Mouse (Mus musculus): ENCODE results near the gene Clec2d. TPM values are rescaled to one million over a fixed set of nuclear protein-coding genes. Genes with fewer than 3 reads are reported as not detected.
"Not testable (repeated sequence)": the region's sequence is repeated elsewhere in the genome, so short reads cannot be mapped to it uniquely, and the experiment has no call there.

Clec2d gene
- polyA plus RNA-seq, 2 experiments from 2014 or later: 7.8 to 11.7 TPM

DNA sequence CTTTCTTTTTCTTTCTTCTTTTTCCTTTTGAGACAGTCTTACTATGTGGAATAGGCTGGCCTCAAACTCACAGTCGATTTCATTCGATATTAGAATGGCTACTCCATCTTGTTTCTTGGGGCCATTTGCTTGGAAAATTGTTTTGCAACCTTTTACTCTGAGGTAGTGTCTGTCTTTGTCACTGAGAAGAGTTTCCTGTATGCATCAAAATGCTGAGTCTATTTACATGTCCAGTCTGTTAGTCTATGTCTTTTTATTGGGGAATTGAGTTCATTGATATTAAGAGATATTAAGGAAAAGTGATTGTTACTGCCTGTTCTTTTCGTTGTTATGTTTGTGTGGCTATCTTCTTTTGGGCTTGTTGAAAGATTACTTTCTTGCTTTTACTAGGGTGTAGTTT, 7.4 kb downstream of the Clec2d start:
- not testable (repeated sequence) for ATAC-seq

DNA sequence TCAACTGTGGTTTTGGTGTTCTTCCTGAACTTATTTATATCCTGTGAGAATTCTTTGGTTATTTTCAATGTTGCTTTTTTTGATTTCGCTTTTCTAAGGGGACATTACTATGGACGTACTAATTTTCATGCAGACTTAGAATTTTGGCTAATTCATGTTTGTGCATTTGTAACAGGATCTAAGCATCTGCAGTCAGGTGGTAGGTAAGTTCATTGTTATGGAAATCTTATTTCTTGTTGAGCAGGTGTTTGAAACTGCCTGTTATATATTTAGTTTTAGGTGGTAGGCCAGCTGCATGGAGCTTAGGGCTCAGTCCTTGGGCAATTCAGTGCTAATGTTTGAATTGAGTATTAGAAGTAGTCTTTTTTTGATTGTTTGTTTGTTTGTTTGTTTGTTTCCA, 13.0 kb downstream of the Clec2d start:
- no peak for ATAC-seq

DNA sequence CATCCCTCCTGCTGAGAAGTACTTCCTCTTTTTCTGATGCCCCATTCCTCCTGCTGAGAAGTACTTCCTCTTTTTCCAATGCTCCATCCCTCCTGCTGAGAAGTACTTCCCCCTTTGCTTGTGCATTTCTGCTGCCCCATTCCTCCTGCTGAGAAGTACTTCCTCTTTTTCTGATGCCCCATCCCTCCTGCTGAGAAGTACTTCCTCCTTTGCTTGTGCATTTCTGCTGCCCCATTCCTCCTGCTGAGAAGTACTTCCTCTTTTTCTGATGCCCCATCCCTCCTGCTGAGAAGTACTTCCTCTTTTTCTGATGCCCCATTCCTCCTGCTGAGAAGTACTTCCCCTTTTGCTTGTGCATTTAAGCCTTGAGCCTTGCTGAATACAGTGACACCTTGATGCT, 19.7 kb downstream of the Clec2d start:
- ATAC-seq: not testable (repeated sequence)

DNA sequence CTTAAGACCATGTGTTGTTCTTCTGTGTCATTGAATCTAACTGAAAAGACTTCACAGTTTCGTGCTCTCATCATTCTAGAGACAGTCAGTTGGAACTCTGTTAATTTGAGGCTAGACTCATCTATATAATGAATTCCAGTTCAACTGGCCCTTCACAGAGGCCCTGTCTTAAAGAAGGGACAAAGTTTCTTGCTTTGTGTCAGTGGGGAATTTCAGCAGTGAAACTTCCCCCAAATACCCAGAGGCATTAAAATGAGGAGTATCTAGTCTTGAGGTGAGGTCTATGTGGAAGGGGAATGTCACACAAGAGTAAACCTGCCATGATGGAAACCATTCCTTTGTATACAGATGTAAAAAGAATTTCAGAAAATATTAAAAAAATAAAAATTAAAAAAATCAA, 21.9 kb downstream of the Clec2d start:
- ATAC-seq: no peak

DNA sequence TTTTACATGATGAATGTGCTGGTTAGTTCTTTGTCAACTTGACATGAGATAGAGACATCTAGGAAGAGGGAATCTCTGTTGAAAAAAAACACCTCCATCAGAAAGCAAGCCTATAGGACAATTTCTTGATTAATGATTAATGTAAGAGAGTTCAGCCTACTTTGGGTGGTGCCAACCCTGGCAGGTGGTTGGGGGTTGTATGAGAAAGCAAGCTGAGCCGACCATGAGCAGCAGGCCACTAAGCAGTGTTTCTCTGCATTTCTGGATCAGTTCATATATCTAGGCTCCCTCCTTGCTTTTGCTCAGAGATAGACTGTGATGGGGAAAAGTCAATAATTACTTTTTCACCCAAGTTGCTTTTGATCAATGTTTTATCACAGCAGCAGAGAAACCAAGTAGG, 23.9 kb downstream of the Clec2d start:
- no peak for ATAC-seq

DNA sequence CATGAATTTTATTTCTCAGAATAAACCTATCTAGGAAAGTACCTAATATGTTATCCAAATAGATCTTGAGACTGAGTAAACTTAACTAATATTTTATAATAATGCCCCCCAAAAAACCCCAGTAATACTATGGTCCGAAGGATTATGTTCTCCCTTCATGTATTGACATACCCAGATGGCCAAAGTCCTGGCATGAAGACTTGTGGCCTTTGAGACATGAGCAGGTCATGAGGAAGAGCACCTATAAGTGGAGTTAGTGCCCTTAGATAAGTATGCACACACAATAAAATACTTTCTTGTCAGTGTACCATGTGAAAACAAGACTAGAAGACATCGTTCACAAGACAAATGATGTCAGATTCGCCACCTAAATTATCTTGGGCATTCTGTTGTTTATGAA, 24.4 kb downstream of the Clec2d start:
- ATAC-seq: no peak

DNA sequence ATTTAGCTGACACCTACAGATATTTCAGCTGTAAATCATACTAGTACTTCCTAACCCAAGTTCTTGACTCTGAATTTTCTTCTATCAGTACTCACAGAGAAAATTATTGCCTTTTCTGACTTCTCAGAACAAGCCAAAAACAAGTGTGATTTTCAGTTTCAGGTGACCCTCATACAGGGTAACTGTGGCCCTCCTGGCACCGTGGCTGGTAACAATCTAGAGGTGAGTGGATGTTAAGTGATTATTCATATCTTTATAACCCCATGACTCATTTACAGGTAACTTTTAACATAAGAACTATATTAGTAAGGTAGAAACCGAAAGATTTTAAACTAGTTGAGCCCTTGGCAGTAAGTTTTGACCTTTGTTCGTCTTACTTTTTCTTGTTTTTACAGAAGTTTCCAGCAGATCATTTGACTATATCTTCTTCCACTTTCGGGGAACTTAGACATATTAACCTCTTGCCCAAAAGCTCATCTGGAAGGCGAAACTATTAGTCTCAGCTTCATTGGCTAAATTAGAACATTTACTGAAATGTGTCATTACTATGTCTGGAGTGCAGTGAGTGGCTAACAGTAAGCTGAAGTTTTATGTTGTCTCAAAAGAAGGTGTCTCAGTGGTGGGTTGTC, 28.6 kb downstream of the Clec2d start:
- ATAC-seq: peak; percentile 35

DNA sequence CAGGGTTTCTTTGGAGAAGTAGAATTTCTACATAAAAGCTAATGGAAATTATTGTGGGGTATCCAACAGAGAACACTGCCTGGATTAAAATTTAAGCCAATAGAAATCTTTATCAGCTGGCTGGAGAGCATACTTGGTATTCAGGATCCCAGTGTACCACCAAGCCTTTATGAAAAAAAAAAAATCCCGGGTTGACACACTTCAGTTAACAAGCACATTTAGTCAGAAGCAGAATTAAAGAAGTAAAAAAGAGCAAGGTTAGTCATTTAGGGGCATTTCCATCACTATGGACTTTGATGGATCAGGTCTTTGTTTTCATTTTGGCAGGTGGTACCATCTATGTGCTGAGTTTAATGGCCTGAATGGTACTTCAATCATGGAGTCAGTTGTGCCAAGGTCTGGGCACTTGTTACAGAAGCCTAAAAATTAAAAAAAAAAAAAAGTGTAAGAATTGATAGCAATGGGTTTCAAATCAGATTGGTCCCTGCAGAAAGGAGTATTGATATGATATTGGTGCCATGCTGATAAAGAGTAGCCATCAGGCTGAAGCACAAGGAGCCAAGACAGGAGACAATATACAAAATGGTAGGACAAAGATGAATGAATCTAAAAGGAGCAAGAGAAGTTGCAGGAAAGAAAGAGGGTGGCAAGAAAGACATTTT, 29.5 kb downstream of the Clec2d start:
- no peak for ATAC-seq

DNA sequence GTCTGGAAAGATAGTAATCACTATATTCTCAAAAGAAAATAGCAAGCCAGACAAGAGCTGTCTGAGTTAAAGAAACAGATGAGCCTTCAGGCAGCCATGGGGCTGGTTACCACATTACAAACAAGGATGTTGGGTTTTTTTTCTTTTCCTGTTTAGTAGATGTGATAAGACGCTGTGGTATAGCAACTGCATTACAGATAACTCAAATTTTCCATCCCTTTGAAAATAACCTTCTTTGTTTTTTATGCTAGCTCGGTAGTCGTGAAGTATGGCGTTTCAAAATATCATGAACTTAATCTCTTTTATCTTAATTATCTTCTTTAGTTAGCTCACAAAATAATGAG, 30.0 kb downstream of the Clec2d start:
- peak; percentile 92 for ATAC-seq

DNA sequence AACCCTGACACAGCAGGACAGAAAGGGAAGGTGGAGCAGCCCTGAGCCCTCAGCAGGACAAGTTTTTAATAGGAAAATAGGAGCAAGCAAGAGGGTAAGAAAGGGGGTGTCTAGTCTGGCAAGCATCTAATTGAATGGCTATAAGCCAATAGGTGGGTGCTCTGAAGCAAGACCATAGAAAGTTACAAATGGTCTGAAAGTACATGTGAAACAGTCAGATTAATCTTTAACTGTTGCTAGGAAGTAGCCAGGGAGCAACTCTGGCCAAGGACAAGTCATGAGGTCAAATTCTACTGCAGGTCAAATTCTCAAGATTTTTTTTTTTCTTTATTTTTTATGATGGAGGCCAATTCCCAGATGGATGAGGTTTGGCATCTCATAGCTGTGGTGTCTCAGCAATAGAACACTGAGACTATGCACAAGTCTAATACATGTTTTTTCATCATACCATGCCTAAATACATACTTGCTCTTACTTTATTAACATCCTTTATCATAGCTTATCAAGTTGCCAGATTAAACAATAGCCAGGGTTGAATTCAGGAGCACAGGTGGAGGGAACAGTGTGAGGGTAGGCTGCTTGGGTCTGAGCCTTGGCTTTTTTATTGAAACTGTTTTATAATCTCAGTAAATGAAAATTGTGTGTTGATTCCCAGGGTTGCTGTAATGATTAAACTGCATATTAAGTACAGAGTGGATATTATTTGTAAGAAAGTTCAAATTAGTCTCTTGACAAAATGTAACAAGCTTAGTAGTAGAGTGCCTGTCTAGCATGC, 32.2 kb downstream of the Clec2d start:
- no peak for ATAC-seq

DNA sequence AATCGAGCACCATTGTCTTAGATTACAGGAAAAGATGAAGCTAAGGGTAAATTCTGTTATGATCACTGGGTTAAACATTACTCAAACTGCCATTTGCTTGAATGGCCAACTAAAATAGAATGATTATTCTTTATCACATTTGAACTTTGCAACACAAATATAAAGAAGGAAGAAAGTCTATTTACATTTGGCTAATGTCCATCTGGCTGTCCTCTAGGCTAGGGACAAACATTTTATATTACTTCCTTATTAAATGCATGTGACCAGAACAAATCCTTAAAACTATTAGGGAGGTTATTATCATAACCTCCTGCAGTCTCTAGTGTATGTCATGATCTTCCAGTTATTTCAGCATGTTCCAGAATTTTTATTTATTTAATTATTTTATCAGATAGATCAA, 33.1 kb downstream of the Clec2d start:
- ATAC-seq: no peak

DNA sequence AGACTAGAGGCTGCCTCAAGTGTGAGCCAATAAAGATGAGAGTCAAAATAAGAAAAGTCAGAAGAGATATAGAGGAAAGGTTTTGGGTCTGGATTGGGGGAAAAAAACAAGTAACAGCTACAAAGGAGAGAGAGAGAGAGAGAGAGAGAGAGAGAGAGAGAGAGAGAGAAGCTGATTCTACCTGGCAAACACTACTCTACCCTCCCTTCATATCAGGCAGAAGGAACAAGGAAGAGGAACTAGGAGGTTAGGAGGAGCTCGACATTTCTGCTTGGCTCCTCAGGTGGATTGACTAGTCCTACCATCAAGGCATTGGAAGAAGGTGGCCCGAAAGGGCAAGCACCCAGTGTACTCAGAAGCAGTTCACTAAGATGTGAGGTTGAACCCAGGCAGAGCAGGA, 33.8 kb downstream of the Clec2d start:
- ATAC-seq: no peak

DNA sequence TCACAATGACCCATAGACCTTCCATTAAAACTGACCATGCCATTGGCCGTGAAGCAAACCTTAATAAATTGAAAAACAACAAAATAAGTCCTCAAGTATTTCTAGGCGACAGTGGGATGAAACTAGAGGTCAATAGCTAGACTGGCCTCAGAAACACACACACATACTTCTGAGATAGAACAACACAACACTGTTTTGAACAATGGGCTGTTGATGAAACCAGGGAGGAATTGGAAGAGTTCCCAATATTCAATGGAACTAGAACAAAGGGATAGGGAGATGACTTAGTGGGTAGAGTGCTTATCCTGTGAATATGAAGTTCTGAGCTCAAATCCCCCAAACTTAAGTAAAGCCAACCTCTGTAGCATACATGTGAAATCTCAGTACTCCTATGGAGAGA, 34.6 kb downstream of the Clec2d start:
- ATAC-seq: no peak

DNA sequence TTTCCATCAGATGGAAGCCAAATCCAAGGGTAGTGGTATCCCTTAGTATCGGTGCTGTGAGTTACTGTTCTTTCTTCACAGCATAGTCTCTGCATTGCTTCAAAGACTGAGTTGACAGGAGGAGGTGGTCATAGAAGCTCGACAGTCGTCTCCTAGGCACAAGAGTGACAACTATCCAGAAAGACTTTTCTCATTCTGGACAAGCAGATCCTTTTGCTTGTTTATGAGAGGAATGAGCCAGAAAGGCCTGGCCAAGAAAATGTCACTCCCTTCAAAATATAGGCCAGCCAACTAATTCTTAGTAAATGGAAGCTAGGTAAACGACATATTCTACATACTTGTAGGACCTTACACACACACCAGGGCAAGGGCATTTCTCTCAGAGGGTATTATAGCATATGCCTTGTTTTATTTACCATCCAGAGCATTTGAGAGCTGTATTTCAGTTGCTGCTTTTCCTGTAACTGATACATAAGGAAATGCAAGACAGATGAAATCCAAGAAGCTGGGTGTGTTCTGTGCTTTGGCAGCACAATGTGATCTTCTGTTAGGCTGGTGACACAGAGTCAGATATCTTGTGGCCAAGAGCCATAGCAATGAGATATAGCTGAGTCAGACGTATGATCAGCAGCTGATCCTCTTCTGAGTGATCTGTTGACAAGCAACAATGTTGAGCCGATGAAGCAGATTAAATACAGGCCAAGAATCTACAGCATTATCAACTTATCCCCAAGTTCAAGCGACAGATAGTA, 35.6 kb downstream of the Clec2d start:
- ATAC-seq: peak; percentile 50

DNA sequence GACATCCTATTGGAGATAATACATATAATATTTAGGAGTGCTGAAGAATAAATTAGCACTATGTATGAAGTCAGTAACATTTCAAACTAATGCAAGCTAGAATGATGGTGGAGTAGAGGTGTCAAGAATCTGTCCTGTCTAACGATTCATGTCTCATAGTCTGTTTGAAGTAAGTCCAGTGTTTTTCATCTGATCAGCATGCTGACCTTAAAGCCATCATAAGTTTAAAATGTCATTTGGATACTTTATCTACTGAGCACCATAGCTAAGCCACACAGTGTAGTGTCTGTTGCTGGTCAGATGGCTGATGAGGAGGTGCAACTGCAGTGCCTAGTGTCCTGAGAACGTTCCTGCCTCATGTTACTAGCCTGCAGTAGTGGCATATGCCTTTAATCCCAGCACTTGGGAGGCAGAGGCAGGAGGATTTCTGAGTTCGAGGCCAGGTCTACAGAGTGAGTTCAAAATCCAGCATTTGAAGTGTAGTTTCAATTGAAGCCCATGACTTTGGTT, 36.4 kb downstream of the Clec2d start:
- no peak for ATAC-seq

DNA sequence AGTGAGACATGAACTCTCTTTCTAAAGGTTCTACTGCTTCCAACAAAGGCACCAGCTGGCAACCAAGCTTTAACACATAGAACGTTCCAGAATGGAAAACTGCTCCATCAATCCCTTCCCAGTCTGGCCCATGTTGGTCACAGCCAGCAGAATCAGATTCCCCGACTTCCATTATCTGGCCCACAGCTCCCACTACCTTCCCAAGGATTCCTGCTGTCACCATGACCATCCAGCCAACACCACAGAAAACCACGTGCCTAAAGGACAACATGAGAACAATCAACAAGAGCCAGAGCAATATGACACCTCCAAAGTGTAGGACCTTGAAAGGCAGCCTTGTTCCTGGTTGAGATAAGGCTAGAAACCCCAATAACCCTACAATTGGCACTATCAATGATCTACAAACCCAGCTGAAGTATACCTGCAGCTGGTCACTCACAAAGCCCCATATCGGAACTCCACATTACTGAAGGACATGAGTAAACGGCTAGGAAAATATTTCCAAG, 37.8 kb downstream of the Clec2d start:
- ATAC-seq: no peak

DNA sequence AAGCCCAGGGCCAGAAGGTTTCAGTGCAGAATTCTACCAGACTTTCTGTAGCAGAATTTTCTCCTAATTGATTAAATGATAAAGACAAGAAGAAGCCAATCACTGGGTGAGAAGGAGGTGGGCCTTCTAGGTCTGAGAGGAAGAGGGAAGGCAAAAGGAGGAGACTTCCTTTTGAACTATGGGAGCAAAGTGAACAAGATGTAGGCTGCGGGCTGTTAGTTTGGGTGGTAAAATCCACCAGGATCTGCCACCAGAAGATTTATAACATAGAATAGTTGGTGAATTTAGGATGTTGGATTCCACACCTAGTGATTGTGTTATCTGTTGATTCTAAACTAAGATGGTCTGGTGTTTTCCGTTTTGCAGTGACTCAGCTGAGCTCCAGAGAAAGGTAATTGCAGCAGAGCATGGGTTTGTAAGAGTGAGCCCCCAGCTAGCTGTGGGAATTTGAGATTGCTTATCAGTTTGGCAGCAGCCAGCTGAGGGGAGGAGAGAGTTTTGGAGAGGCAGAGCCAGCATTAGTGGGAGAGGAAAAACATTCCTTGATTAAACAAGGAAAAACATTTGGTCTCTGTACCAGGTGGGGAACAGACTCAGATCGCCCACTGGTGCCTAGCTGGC, 39.6 kb downstream of the Clec2d start:
- ATAC-seq: peak; percentile 48

DNA sequence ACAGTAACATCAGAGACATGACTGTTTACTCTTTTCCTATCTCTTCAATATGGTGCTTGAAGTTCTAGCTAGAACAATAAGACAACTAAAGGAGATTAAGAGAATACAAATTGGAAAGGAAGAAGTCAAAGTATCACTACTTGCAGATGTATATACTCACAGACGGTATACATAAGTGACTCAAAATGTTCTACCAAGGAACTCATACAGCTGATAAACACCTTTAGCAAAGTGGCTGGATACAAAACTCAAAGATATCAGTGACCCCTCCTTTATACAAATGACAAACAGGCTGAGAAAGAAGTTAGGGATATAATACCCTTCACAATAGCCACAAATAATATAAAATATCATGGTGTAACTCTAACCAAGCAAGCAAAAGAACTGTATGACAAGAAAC, 40.6 kb downstream of the Clec2d start:
- no peak for ATAC-seq

DNA sequence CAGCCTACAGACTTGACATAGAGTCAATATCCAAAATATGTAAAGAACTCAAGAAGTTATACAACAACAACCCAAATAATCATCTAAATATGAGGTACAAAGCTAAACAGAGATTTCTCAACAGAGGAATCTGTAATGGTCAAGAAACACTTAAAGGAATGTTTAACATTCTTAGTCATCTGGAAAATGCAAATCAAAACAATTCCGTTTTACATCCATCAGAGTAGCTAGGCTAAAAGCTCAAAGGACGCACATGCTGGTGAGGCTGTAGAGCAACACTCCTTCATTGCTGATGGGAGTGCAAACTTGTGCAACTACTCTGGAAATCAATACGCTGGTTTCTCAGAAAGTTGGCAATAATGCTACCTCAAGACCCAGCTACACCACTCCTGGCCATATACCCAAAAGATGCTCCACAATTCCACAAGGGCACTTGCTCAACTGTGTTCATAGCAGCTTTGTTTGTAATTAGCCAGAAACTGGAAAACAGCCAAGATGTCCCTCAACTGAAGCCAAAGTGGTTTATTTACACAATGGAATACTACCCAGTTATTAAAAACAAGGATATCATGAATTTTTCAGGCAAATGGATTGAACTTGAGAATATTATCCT, 41.9 kb downstream of the Clec2d start:
- no peak for ATAC-seq

DNA sequence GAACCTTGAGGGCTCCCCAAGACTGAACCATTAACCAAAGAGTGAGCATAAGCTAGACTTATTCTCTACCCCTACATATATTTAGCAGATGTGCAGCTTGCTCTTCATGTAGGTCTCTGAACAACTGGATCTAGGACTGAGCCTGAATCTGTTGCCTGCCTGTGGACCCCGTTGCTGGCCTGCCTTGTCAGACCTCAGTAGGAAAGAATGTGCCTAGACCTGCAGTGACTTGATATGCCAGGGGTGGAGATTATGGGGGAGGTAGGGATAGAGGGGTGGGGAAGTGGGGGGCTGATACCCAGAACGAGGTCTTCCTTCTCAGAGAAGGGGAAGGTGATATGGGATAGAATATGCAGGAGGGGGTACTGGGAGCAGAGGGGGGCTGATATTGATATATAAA, 43.2 kb downstream of the Clec2d start:
- ATAC-seq: no peak

DNA sequence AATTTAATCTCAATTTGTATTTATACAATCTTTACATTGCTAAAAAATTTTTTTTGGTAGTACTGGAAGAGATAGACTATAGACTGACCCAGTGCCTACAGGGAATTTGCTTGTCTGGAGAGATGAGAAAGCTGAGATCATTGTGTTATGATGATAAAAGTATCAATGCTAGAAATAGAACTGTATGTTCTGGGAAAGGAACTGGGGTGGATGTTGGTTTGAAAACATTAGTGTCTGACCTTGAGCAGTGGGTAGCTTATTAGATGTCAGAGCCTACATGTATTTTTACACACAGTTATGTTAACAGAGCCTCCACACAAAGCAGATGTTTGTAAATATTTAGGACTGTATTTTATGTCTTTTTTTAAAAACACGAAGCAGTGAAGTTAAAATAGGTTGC, 43.7 kb downstream of the Clec2d start:
- ATAC-seq: no peak

DNA sequence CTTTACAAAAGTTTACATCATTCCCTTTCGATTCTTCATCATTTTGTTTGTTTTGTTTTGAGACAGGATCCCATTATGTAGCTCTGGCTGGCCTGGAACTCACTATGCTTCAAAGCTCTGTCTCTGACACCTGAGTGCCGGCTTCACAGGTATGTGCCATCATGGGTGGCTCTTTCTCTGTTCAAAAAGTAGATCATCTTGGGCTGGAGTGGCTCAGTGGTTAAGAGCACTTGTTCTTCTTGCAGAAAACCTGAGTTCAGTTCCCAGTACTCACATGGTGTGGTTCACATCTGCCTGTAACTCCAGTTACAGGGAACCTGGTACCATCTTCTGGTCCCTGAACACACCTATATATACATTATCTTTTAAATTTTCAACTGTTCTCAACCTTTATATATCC, 44.7 kb downstream of the Clec2d start:
- ATAC-seq: no peak
